Mouse (Mus musculus): Measurements from ENCODE around the gene Arl13b.

Gene Arl13b

GRCm38 (mm10) chr16:62846498-62847312 is at the start of gene Arl13b:
Gene Arl13b (minus strand): TSS chr16:62847040.
- peak; percentile 96 for DNase-seq

- no peak for DNase-seq
Measured at GRCm38 (mm10) chr16:62895824-62896223, 49.0 kb upstream of the Arl13b start.

- no peak for DNase-seq
Measured at GRCm38 (mm10) chr16:62874065-62874464, 27.2 kb upstream of the Arl13b start.

GRCm38 (mm10) chr16:62873180-62873579 is 26.3 kb upstream of the Arl13b start:
- no peak for DNase-seq

- DNase-seq, result no peak
Measured at GRCm38 (mm10) chr16:62872688-62873117, 25.9 kb upstream of the Arl13b start.

GRCm38 (mm10) chr16:62861455-62861854 is 14.6 kb upstream of the Arl13b start:
- no peak for DNase-seq

GRCm38 (mm10) chr16:62860140-62860539 is 13.3 kb upstream of the Arl13b start:
- no peak for DNase-seq

- no peak for DNase-seq
Measured at GRCm38 (mm10) chr16:62858018-62858417, 11.2 kb upstream of the Arl13b start.

- no peak for DNase-seq
Measured at GRCm38 (mm10) chr16:62857498-62857897, 10.7 kb upstream of the Arl13b start.

- no peak for DNase-seq
Measured at GRCm38 (mm10) chr16:62856273-62856672, 9.4 kb upstream of the Arl13b start.

GRCm38 (mm10) chr16:62855385-62855784 is 8.5 kb upstream of the Arl13b start:
- DNase-seq, result no peak

- DNase-seq, result peak; percentile 10
Measured at GRCm38 (mm10) chr16:62854191-62855068, 7.6 kb upstream of the Arl13b start, which contains the start of gene Pros1. Gene Pros1 (plus strand): TSS chr16:62854307.

- DNase-seq, result no peak
Measured at GRCm38 (mm10) chr16:62853611-62854126, 6.8 kb upstream of the Arl13b start.

- no peak for DNase-seq
Measured at GRCm38 (mm10) chr16:62852464-62853252, 5.8 kb upstream of the Arl13b start.

GRCm38 (mm10) chr16:62845341-62845740 is 1.5 kb downstream of the Arl13b start:
- DNase-seq, result no peak

GRCm38 (mm10) chr16:62834016-62834735 is 12.7 kb downstream of the Arl13b start:
- DNase-seq, result no peak

GRCm38 (mm10) chr16:62832481-62832880 is 14.4 kb downstream of the Arl13b start:
- DNase-seq, result peak; percentile 34

GRCm38 (mm10) chr16:62832027-62832426 is 14.8 kb downstream of the Arl13b start:
- no peak for DNase-seq

GRCm38 (mm10) chr16:62826156-62827001 is 20.5 kb downstream of the Arl13b start:
- DNase-seq, result no peak

GRCm38 (mm10) chr16:62822472-62822871 is 24.4 kb downstream of the Arl13b start:
- no peak for DNase-seq

- no peak for DNase-seq
Measured at GRCm38 (mm10) chr16:62814491-62814890, 32.3 kb downstream of the Arl13b start, which contains the start of gene Stx19. Gene Stx19 (plus strand): TSS chr16:62814676.

Measured in cerebellum, adult 9-11 months (tissue).